ENCODE assay signal across 35 mouse cellular contexts in genomic region chr3:117331502-117331901, GRCm38 (mm10). TPM values are rescaled to one million over a fixed set of nuclear protein-coding genes. Genes with fewer than 3 reads are reported as not detected.
"Had no signal": no experiment of that assay in that cellular context is flagged by ENCODE, and none has a peak within 500 bp of the region (broad histone marks: within the 10 kb centered on the region; RNA-seq: fewer than 3 reads in every experiment).

No protein-coding gene starts in this region.

- H3K27ac ChIP-seq: heart, embryonic 10.5 days; heart, embryonic 13.5 days; heart, embryonic 15.5 days; hindbrain, embryonic 10.5 days; hindbrain, embryonic 12.5 days; hindbrain, embryonic 13.5 days; hindbrain, embryonic 14.5 days; hindbrain, embryonic 15.5 days; hindbrain, postnatal 0 days; intestine, embryonic 15.5 days; kidney, embryonic 15.5 days; kidney, postnatal 0 days; left cerebral cortex, adult 2 months had no signal

- DNase-seq: heart, postnatal 10 days; heart, postnatal 14 days; heart, postnatal 36 days; heart, postnatal 4 days; kidney, adult 11 months; kidney, adult 18-20 months; kidney, adult 2 months; kidney, adult 8-10 months; kidney, adult 9 months; kidney, postnatal 10 days; kidney, postnatal 14 days; kidney, postnatal 25 days; kidney, postnatal 36 days; kidney, postnatal 4 days; layer of hippocampus, adult 9-11 months; layer of hippocampus, postnatal 36 days had no signal

- H3K4me3 ChIP-seq: heart, embryonic 10.5 days; heart, embryonic 12.5 days; heart, embryonic 13.5 days; heart, embryonic 15.5 days; hindbrain, embryonic 10.5 days; hindbrain, embryonic 12.5 days; hindbrain, embryonic 13.5 days; hindbrain, embryonic 15.5 days; intestine, embryonic 15.5 days; kidney, embryonic 15.5 days; left cerebral cortex, adult 2 months had no signal

- ATAC-seq: hindbrain, embryonic 16.5 days; hindbrain, postnatal 0 days; inflammation-experienced regulatory T-cells, adult 6 months; intestine, embryonic 15.5 days; intestine, embryonic 16.5 days; intestine, postnatal 0 days had no signal

- H3K4me1 ChIP-seq: heart, embryonic 10.5 days; heart, embryonic 12.5 days; heart, embryonic 13.5 days; heart, embryonic 15.5 days; hindbrain, embryonic 10.5 days; hindbrain, embryonic 12.5 days; hindbrain, embryonic 13.5 days; hindbrain, embryonic 15.5 days; intestine, embryonic 15.5 days; kidney, embryonic 15.5 days had no signal

- H3K27me3 ChIP-seq: heart, embryonic 12.5 days; heart, embryonic 13.5 days; heart, embryonic 15.5 days; hindbrain, embryonic 12.5 days; hindbrain, embryonic 13.5 days; hindbrain, embryonic 15.5 days; intestine, embryonic 15.5 days; kidney, embryonic 15.5 days had no signal

- H3K9ac ChIP-seq: heart, embryonic 12.5 days; heart, embryonic 13.5 days; heart, embryonic 15.5 days; hindbrain, embryonic 12.5 days; hindbrain, embryonic 13.5 days; hindbrain, embryonic 14.5 days; hindbrain, embryonic 15.5 days; intestine, embryonic 15.5 days; kidney, embryonic 15.5 days had no signal

- H3K36me3 ChIP-seq: heart, embryonic 10.5 days; heart, embryonic 12.5 days; heart, embryonic 13.5 days; heart, embryonic 15.5 days; hindbrain, embryonic 10.5 days; hindbrain, embryonic 12.5 days; hindbrain, embryonic 13.5 days; intestine, embryonic 15.5 days; kidney, embryonic 15.5 days had no signal

RNA-seq across cellular contexts. Expression of gene Plppr4, which starts 29.2 kb away (rescaled TPM):
- total RNA-seq: hematopoietic stem cell, adult 5-6 weeks had no signal
- polyA plus RNA-seq: inflammation-experienced regulatory T-cells, adult 6 months had no signal
